Mouse (Mus musculus) gastrocnemius, postnatal 25 days (tissue): Measurements from ENCODE around the gene Sephs1. TPM values are rescaled to one million over a fixed set of nuclear protein-coding genes. Genes with fewer than 3 reads are reported as not detected.

Experiments used
- total RNA-seq, 2 experiments: library from RNA; stranded (reverse); gene quantifications; 1 replicate in 1 of 2; 2 replicates in 1 of 2; pipeline ENCODE4 v1.2.3; 2021

Gene Sephs1
- total RNA-seq, 2 experiments from 2014 or later: 17.0 to 17.4 TPM

Other genes with a start within 250 kb of the Sephs1 start
- gene Prpf18, start 229.5 kb upstream of the Sephs1 start, total RNA-seq: 10 to 100 TPM; 32.2 to 37.3 TPM
- gene Bend7, start 163.7 kb upstream of the Sephs1 start, total RNA-seq: 1 to 10 TPM; 2.0 to 2.7 TPM
- gene Phyh, start 37.5 kb downstream of the Sephs1 start, total RNA-seq: 100 to 1,000 TPM; 167 to 176 TPM
- not detected for gene Ucma, start 94.6 kb downstream of the Sephs1 start, total RNA-seq
- under 1 TPM; 0.31 to 0.72 TPM for gene Mcm10, start 131.2 kb downstream of the Sephs1 start, total RNA-seq
- 10 to 100 TPM; 58.9 to 62.0 TPM for gene Optn, start 182.5 kb downstream of the Sephs1 start, total RNA-seq